Mouse (Mus musculus) cerebellum, postnatal 4 days (tissue): ENCODE results near the gene Ndufb10.

ENCODE experiments used
- DNase-seq, 2 experiments: peaks; one replicate each; pipeline ENCODE4 v3.0.0; 2022; ENCODE audit warnings: low spot score in 2 of 2, mixed read lengths in 1 of 2

Ndufb10 gene

DNA sequence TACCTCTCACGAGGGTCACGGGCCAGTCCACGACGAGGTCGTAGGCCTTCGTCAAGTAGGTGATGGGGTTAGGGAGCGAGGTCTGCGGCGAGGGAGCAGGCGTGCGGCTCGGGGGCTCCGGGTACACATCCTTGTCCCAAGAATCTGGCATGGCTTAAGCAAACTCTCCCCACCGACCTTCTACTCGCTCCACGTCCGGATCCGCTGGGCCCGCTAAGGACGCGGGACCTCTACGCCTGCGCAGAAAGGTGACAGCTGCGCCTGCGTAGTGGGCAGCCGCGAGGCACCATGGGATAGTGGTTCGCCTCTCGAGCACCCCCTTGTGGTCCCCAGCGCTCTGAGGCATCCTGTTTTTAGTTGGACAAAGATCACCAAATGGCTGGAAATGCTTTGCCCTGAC, at the start of gene Ndufb10:
TSS of gene Ndufb10 (minus strand) at position 295 of the 400 bp plus-strand sequence.
- DNase-seq = peak; percentile 98

DNA sequence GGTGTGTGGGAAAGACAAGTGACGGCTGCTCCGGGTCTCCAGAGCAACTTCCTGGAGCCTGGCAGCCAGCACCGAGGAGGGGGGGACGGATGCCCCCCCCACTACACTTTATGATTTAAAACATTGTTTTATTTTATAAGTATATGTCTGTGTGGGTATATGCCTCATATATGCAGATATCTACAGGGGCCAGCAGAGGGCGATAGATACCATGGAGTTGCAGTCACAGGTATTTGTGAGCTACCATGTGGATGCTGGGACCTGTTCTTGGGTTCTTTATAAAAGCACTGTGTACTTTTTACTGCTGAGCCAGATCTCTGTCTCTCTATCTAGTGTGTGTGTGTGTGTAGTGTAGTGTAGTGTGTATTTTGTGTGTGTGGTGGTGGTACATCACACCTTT, 49.0 kb upstream of the Ndufb10 start:
- DNase-seq = no peak

DNA sequence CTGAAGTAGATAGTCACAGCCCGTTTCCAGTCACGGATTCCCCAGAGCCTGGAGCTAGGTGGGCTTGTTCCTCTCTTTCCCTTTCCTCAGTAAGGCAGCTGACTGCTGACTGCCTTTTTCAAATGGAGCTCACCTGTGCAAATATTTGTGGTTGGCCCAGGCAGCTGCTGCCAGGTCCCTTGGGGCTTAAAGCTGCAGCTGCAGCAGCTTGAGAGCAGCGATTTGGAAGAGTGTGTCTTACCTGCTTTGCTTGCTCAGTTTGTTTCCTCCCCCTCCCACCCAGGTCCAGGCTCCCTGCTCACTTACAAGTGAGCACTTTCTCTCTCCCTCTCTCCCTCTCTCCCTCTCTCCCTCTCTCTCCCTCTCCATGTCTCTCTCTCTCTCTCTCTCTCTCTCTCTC, 44.9 kb upstream of the Ndufb10 start:
- no peak for DNase-seq

DNA sequence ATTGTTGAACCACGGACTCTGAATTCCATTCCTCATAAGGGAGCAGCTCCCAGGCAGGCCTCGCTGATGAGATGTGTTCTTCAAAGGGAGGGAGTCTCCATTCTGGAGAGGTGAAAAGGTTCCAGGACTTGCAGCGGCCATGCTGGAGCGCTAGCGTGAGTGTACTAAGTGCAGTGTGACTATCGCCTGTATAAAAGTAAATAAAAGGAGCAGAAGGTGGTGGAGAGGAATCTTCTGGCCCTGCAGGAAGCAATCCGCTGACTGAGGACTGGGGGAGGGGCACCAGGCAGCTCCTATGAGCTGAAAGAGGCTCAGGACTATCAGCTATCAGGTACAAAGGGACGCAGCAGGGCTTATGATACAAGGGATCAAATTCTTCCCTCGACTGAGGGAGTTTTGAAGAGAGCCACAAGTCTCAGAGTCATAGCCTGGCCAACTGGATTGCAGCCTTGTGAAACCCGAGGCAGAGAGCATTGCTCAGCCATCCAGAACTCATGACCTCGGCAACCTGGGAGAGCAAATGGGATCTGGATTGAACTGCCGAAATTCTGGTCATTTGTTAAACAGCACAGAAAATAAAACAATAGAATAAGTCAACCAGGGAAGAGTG, 42.1 kb upstream of the Ndufb10 start:
- DNase-seq = no peak

DNA sequence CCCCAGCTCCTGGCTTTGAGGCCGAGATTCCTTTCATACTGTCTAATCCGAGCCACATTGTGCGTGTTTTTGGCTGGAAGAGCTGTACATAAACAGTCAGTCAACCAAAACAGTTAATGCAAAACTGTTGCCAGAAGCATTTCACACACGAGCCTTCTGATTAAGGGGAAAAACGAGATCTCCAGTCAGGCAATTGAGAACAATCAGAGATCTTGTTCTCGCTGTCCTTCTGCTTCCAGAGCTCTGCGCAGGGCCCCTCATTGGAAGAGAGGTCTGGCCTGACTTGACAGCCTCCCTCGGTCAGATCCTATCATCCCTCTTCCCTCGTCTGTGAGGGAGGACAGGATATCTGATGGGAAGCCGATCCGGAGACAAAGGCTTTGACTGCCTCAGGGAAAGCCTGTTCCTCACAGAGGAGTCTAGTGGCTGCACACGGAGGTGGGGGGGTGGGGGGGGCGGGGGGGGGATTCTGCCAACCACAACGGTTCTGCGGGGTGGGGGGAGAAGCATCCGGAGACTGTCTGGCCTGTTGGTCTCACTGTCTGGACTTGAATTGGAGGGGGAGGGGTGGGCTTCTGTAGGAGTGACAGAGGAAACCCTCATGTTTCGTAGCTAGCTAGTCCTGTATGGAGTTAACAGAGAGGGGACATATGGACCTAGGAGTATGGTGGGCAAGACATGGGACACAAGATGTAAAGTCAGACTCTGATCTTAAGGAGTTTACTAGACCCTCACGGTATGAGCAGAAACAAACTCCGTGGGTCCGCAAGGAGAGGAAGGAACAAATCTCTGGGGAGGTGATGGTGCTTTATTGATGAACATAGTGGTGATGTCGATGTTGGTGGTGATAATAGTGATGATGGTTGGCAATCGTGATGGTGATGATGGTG, 41.0 kb upstream of the Ndufb10 start:
- DNase-seq = peak in 1 of 2 experiments; percentile 10

DNA sequence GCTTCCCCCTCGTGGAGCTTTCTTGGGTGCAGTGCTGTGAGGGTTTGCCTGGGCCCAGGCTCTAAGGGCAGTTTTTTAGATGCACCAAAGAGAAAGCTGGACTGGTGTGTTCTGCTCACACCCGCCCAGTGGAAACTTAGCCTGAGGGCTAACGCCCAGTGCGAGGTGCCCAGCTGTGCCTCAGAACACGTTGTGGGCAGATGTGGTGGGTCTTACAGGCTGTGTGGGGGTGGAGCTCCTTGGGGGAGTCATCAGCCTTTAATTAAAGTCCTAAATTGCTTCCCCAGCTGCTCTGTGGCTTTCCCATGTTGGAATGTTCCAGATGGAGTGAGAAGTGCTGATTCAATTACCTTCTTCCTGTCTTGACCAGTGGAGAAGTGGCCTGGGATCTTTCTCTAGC, 36.8 kb upstream of the Ndufb10 start:
- no peak for DNase-seq

DNA sequence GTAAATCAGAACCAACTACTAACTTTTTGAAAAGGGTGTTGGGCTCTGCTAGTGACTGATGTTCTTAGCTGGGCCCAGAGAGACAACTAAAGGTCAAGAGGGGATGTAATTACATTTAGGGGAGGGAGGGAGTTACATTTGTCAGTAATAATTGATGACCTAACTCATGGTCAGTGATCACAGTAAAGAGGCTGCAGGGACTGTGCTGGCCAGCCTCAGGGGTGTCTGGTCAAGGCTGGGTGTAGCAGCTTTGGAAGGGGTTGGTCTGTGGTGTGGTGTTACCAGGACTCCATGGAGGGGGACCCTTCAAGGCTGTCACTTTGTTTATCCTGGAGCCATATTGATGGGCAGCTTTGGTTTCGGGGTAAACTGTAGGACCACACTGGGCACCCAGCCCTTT, 33.1 kb upstream of the Ndufb10 start:
- DNase-seq = no peak

DNA sequence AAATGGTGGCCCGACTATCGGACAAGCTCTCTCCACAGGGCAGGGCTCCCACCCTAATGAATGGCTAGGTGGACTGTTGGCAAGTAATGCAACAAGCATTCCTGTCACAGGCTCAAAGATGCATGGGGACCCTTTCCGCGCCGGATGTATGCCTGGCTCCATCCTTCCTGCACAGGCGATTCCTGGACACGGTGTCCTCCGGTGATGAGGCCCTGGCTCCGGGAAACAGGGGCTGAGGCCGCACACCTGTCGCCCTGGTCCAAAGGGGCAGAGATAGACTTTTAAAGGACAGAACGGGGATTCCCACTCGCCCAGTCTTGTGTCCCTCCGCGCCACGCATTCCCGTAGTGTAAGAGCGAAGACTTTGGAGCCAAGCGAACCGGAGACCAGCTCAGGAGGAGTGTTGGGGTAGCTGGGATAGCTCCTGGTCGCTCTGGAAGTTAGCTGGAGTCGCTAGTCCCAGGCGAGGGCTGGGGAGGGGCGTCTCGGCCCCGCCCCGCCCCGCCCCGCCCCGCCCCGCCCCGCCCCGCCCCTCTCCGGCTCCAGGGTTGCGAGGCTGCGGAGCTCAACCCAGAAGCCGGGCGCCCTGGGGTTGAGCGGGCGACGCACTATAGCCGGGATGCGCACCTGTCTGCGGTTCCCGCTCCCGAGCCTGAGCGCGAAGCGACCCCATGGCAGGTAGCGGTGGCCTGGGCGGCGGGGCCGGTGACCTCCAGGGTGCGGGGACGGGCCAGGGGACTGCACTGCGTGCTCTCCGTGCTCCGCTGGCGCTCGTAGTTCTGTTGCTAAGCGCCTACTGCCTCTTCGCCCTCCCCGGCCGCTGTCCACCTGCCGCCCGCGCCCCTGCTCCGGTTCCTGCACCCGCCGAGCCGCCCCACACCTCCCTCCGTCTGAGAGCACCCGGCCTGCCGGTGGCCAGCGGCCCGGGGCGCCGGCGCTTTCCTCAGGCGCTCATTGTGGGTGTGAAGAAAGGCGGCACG, 28.4 kb upstream of the Ndufb10 start, which contains the start of gene Hs3st6:
TSS of gene Hs3st6 (plus strand) at position 574 of the 980 bp plus-strand sequence.
- DNase-seq = no peak

DNA sequence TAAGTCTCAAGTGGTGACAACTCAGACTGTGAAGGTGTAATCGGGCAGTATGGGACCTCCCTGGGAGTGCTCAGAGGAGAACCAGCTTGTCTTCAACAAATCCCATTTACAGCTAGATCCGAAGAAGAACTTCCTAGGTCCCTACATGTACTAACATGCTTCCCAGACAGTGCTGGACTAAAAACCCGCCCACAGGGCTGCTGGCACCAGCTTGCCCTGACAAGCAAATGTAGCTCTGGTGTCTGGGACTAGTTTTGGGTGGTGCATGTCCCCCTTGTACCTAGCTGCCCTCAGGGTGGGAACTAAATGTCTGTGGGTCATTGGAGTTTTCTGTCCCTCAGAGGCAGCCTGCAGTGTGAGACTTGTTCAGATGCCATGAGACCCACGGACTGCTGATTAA, 27.2 kb upstream of the Ndufb10 start:
- DNase-seq = no peak

DNA sequence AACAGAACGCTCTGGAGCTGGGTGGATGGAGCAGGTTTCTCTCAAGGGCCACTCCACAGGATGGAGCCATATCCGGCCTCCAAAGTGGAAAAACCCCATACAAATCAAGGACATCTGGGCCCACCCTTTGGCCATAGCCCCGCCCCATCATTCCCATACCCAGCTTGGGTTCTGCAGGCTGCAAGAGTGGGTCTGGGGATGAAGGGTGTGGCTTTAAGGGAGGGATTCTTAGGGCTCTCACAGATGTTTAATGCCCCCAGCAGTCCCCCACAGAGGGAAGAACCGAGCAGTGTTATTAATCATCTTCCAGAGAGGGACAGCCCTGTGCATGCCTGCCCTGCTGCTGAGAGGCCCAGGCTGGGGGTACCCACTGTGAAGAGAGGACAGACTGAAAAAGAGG, 22.7 kb upstream of the Ndufb10 start:
- DNase-seq = no peak

DNA sequence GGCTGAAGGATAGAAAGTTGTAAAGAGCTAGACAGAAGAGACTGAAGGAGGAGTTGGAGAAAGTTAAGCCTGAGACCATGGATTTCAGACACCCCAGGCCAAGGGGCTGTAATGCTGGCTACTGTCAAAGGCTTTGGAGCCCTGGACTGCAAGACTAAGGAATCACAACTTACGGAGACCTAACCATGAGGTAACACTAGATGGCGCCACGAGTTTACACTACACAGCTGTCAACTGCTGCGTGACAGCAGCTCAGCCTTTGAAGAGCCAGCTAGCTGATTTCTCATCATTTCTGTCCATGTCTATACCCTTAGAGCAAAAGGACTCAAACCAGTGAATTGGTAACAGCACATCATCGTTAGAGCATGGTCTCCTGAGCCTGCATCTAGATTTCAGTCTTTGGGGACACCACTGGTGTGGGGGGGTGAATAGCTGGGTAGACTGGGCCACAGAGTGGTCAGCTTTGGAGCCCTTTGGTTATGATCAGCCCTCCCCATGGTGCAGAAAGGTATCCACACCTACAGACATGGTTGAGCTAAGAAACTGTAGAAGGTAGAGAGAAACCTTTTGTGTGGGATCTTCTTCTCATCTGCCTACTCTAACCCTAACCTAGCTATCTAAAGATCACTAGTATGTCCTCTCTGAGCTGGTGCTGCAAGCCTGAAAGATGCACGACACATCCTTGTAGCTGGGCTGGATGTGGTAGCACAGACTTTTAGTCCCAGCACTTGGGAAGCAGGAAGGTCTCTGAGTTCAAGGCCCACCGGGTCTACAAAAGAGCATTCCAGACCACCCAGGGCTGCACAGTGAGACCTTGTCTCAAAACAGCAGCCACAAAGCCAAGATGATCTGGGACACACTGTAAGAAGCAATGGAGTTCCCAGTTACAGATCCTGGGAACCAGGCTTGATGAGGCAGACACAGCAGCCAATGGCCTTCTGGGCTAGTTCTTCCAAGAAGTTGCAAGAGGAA, 21.5 kb upstream of the Ndufb10 start:
- DNase-seq = peak; percentile 77 to 84

DNA sequence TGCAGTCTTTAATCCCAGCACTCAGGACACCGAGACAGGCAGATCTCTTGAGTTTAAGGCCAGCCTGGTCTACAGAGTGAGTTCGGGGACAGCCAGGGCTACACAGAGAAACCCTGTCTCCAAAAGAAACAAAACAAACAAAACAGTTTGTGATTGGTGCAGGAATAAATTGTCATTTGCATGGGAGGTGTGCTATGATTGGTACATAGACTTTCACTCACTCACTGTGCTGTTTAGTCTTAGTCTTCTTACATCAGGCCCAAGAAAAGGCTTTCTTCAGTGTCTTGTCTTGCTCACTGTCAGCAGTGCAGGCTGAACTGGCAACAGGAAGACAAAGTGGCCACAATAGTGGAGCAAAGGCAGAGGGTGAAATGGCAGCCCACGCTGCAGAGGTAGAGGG, 20.1 kb upstream of the Ndufb10 start:
- DNase-seq = no peak

DNA sequence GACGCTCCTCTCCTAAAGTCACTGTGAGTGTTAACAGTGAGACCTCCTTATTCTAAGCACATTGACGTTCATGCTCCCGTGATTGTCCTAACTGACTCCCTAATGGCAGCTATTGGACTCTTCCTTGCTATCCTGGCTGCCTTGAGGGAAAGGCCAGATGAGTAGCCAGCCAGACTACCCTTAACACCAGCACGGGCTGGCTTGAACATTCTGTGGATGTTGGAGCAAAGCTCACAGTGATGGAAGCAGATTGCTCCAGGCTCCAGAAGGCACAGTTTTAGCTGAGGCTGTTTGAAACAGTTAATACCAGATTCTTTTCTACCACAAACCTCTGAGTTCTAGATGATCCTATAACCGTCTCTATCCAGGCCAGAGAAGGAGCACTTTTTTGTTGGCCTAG, 19.6 kb upstream of the Ndufb10 start:
- DNase-seq = no peak

DNA sequence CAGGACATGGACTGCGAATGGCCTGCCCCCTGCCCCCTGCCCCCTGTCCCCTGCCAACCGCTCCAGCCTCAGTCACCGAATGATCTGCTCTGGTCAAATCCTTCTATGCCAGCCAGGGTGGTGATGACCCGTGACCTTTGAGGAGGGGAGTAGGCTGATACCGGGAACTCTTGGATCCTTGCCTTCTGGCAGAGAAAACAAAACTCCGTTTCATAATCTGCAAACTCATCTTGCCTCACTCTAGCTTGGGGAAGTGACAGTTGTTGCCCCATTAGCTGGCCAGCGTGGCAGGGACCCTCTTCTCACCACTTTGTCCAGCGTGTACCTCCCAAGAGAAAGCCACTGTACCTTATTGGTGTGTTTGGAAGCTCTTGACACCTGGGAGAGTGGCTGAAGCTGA, 18.0 kb upstream of the Ndufb10 start:
- no peak for DNase-seq

DNA sequence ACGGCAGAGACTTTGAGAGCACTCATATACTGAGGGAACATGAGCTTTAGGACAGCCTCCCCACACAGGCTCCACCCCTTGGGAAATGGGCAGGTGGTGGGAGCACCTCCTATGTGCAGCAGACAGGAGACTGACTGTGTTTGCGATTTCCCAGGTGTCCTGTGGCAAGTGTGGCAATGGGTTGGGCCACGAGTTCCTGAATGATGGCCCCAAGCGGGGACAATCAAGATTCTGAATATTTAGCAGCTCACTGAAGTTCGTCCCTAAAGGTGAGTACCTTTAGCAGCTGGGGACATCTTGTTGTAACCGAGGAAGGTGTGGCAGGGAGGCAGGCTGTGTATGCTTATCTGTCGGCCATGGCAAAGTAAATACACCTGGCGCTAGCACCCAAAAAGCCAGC, 15.6 kb upstream of the Ndufb10 start:
- DNase-seq = no peak

DNA sequence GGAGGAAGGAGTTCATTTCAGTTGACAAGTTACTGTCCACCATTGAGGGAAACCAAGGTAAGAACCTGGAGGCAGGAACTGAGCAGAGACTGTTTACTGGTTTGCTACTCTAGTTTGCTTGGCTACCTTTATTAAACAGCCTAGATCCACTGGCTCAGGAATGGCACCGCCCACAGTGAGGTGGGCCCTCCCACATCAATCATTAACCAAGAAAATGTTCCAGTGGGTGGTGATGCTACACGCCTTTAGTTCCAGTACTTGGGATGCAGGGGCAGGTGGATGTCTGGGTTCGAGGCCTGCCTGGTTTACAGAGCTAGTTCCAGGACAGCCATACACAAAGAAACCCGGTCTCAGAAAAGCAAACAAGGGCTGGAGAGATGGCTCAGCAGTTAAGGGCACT, 14.0 kb upstream of the Ndufb10 start:
- DNase-seq = no peak

DNA sequence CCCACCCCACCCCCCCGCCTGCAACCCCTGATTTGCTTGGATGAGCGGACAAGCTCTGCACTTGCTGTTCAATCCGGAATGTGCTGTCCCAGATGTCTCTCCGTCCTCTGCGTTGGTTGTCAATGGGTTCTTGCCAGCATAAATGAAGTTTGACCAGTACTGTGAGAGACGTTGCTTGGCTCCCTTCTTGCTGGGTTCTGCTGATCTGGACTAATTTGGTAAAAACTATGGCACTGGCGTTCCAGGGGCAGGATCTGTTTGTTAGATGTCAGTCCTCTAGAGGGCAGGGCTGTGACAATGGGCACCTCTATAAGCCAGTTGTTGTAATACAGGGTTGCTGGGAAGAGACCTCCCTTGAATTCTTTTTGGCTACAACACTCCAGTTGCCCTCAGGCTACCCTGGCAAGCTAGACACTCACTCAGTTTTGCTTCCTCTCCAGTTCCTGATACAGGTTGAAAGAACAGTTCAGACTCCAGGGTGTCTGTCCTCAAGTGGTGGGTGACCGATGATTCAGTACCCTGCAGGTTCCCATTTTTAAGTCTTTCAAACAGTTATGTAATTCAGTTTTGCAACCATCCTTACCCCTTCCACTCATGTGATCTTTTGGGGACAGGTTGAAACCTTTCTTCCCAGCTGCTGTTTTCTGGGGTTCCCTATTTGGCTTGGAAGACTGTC, 13.0 kb upstream of the Ndufb10 start:
- DNase-seq = no peak

DNA sequence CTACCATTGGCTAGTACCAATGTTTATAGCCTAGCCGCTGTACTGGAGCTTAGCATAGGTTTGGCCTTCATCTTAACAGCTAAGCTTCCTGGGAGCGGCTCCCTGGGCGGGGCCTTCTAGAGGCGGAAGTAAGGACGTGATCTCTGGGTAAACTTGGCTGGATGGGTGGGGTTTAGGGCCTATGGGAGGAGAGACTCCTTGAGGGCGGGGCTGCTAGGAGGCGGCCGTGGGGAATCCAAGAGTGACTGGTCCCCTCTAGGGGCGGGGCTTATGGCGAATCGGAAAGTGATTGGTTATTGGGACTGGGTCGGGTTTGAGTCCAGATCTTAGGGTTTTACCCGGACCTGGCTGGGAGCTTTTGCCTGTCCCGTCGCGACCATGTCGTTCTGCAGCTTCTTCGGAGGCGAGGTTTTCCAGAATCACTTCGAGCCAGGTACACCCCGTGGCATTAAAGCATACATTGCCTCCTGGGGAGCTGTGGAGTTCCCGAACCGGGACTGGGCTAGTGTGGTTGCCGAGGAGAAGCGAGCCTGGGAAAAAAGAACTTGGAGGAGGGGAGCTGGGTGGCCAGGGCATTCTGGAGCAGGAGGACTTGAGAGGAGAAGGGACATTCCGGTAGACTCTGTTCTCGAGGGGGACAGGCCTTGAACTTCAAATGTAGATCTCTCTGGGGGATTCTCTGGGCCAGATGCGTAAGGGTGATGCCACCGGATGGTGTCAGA, 12.2 kb upstream of the Ndufb10 start, which contains the start of gene Msrb1:
TSS of gene Msrb1 (plus strand) at position 313 of the 722 bp plus-strand sequence.
- peak; percentile 60 to 79 for DNase-seq

DNA sequence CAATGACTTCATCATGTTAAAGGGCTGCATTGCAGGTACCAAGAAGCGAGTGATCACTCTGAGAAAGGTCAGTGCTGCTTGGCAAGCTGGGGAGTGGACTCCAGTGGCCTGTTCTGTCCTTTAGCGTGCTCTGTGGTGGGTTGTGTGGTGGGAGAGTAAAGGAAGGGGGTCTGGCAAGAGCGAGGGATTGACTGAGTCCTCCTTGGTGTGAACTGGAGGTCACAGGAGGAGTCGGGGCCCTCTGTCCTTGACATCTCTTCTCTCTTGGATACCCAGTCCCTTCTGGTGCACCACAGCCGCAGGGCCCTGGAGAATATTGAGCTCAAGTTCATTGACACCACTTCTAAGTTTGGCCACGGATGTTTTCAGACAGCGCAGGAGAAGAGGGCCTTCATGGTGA, 11.2 kb upstream of the Ndufb10 start:
- DNase-seq = no peak
